Mouse (Mus musculus) intestine, postnatal 0 days (tissue): ENCODE data around the gene Rchy1. TPM values are rescaled to one million over a fixed set of nuclear protein-coding genes. Genes with fewer than 3 reads are reported as not detected.

Experiments used
- ATAC-seq: fragments of 200-750 bp; cut with Nextera tagmentation; 2 replicates; pipeline ENCODE4 v1.8.0; 2017; ENCODE audit warnings: mild to moderate bottlenecking, moderate TSS enrichment, moderate library complexity
- H3K27ac ChIP-seq: fragments of 300-500 bp; sonication (generic); 2 replicates; pipeline ENCODE4 v1.5.1; 2014; ENCODE audit warnings: mild to moderate bottlenecking, low read depth, low read length, moderate library complexity
- H3K27me3 ChIP-seq: fragments of 300-500 bp; sonication (generic); replicated peaks from 2 replicates; pipeline ENCODE4 v1.6.1; 2014; ENCODE audit warnings: low read length, mixed read lengths; ENCODE audit not compliant: control insufficient read depth, insufficient read depth
- H3K36me3 ChIP-seq: fragments of 300-500 bp; sonication (generic); 2 replicates; pipeline ENCODE4 v1.6.1; 2014; ENCODE audit warnings: mild to moderate bottlenecking, moderate library complexity; ENCODE audit not compliant: control insufficient read depth, insufficient read depth
- H3K4me1 ChIP-seq: fragments of 300-500 bp; sonication (generic); replicated peaks from 2 replicates; pipeline ENCODE4 v1.6.1; 2014; ENCODE audit warnings: antibody characterized with exemption, low read length, mixed read lengths; ENCODE audit not compliant: control insufficient read depth, insufficient read depth
- H3K4me2 ChIP-seq: fragments of 300-500 bp; sonication (generic); replicated peaks from 2 replicates; pipeline ENCODE4 v1.6.1; 2014; ENCODE audit warnings: low read depth, mild to moderate bottlenecking, moderate library complexity
- H3K4me3 ChIP-seq: fragments of 300-500 bp; sonication (generic); 2 replicates; pipeline ENCODE4 v1.5.1; 2014; ENCODE audit warnings: low read depth, low read length
- H3K9ac ChIP-seq: fragments of 300-500 bp; sonication (generic); 2 replicates; pipeline ENCODE4 v1.6.1; 2014; ENCODE audit warnings: mild to moderate bottlenecking, low read depth, low read length
- H3K9me3 ChIP-seq: fragments of 300-500 bp; sonication (generic); 2 replicates; pipeline ENCODE4 v1.6.1; 2016; ENCODE audit warnings: mixed run types; ENCODE audit not compliant: control insufficient read depth
- CTCF ChIP-seq: sonication (generic); IDR thresholded peaks from 2 replicates; pipeline ENCODE4 v1.5.1; 2016; ENCODE audit warnings: low read depth, mild to moderate bottlenecking, control low read depth, antibody characterized with exemption, moderate library complexity
- WGBS: fragments of 180-500 bp; shearing (Covaris S2); extraction: QIAGEN DNeasy Blood & Tissue Kit; methylation state at CpG from one replicate; pipeline ENCODE4 v1.1.7; 2014; 5-methylcytosine and 5-hydroxymethylcytosine counted together
- polyA plus RNA-seq: library from polyadenylated mRNA; unstranded; fragments of >200 nt; fragmentation: Nextera tagmentation; extraction: Ambion mirVana; gene quantifications from 2 replicates; pipeline ENCODE4 v1.2.1, GENCODE M21; 2015

Gene Rchy1
- polyA plus RNA-seq = 63.7 and 73.0 TPM in 2 replicates

DNA sequence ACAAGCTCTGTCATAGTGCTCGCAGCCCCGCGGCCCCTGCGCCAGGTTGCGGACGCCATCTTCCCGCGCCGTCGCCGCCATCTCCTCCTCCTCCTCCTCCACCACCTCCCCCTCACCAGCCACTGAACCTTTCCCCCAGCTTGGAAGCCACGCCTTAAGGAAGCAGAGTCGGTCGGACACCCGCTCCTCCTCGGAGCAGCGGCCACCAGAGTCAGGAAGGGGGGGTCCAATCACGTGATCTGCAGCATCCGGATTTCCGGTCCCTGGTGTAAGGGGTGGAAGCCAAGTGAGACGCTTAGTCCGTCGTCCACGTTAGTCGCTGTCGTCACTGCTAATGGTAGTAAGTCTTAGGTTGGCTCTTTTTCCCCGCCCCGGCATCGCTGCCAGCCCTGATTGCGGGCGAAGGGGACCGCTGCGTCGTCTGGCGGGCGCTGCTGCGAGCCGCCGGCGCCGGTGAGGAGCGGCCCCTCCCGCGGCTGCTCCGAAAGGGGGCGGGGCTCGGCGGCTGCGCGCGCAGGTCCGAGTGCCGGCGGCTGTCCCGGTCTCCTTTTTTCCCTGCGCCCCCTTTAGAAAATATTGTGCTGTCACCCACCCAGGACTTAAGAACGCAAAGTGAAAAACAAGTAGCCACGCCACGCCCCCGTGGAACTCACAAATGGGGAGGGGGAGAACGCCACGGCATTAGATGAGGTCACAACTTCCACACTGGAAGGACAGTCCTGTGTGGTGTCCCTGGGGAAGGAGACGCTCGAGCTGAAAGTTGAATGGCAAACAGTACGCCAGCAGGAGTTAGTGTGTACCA is at the start of gene Rchy1:
Gene Rchy1, minus strand, starts transcription at position 430 of the 802 bp plus-strand sequence.
- Histone ChIP-seq H3K4me1 (no peaks in the 10 kb centered on the region), H3K9me3 (no peaks in the 10 kb centered on the region), H3K4me3 (peak within 1 kb of the TSS; percentile 82), H3K36me3 (peaks cover 14% of the 10 kb centered on the region; the same call in 1 of the 2 replicates), H3K4me2 (peak within 1 kb of the TSS; percentile 70), H3K9ac (peak within 1 kb of the TSS; percentile 83), H3K27ac (peak within 1 kb of the TSS; percentile 97), H3K27me3 (no peaks in the 10 kb centered on the region)
- WGBS = under 1% methylated on average over 65 of the region's 65 CpGs
- ATAC-seq = peak; percentile 97
- peak; percentile 46 for TF ChIP-seq CTCF

- Histone ChIP-seq H3K27ac (no peak overlapping the region), H3K4me2 (no peak overlapping the region), H3K4me1 (no peaks in the 10 kb centered on the region), H3K36me3 (no peaks in the 10 kb centered on the region), H3K27me3 (no peaks in the 10 kb centered on the region), H3K9ac (no peak overlapping the region), H3K9me3 (no peaks in the 10 kb centered on the region), H3K4me3 (no peak overlapping the region)
- ATAC-seq = no peak
- no peak for TF ChIP-seq CTCF
- 27% methylated on average over 7 of the region's 7 CpGs for WGBS
Measured at GRCm38 (mm10) chr5:92011756-92012155, 48.9 kb upstream of the Rchy1 start.

DNA sequence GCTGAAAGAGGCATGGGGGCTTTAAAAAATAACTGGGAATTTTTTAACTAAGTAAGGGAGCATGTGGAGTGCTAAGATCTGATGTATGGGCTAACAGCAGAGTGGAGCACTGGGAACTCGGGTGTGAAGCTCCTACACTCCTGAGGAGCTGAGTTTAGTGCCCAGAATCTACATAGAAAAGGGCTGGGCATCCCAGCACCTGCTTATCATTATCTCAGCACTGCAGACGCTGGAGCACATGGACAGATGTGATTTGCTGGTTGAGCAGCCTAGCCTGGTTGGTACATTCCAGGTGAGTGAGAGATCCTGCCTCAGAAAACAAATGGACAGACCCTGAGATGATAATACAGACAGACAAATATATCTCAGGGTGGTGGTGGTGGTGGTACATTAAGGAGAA is 47.0 kb upstream of the Rchy1 start:
- WGBS = 33% methylated on average over 2 of the region's 2 CpGs
- TF ChIP-seq CTCF = no peak
- Histone ChIP-seq H3K9me3 (no peaks in the 10 kb centered on the region), H3K4me1 (no peaks in the 10 kb centered on the region), H3K4me3 (no peak overlapping the region), H3K4me2 (no peak overlapping the region), H3K36me3 (no peaks in the 10 kb centered on the region), H3K27ac (no peak overlapping the region), H3K27me3 (no peaks in the 10 kb centered on the region), H3K9ac (no peak overlapping the region)
- no peak for ATAC-seq

DNA sequence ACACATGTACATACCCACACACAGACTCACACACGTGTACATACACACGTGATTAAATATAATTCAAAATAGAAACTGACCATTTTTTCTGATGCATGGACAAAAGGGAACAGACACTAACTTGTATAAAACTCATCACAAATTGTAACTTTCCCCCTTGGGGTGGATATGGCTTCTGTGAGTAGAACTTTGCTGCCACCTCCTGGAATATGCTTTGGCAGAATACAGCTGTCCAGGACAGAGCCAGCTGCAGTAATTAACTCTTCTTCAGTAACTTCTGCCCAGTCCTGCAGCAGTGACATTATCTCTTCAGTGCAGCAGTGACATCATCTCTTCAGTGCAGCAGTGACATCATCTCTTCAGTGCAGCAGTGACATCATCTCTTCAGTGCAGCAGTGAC is 40.1 kb upstream of the Rchy1 start:
- no peaks in the 10 kb centered on the region for H3K27me3 ChIP-seq
- ATAC-seq = no peak
- 51% methylated on average over 2 of the region's 2 CpGs for WGBS

DNA sequence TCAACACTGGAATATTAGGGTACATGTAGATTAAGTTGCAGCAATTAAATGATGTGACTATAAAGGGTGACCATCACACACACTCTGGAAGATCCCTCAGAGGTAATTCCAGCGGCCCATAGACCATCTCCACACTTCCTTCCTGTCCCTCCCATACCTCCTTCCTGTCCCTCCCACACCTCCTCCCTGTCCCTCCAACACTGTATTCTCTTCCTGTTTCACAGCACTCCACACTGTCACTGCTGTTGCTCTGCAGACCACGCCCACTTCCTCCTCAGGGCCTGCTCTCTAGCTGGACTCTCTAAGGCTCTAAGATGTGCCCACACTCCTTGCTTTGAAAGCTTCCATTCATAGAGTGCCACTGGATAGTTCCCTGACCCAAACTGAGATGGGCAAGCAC is 37.9 kb upstream of the Rchy1 start:
- H3K27me3 ChIP-seq = no peaks in the 10 kb centered on the region
- ATAC-seq = no peak
- TF ChIP-seq CTCF = no peak
- no peak overlapping the region for H3K4me3 ChIP-seq
- WGBS = 64% methylated on average over 2 of the region's 2 CpGs
- H3K9me3 ChIP-seq = no peaks in the 10 kb centered on the region
- no peaks in the 10 kb centered on the region for H3K4me1 ChIP-seq
- no peak overlapping the region for H3K27ac ChIP-seq
- H3K4me2 ChIP-seq = no peak overlapping the region
- H3K36me3 ChIP-seq = no peaks in the 10 kb centered on the region
- H3K9ac ChIP-seq = no peak overlapping the region

More for the DNA sequence above, 40.1 kb upstream of the Rchy1 start:
- Histone ChIP-seq H3K9me3 (no peaks in the 10 kb centered on the region), H3K4me1 (no peaks in the 10 kb centered on the region), H3K36me3 (no peaks in the 10 kb centered on the region), H3K27ac (no peak overlapping the region), H3K4me3 (no peak overlapping the region), H3K4me2 (no peak overlapping the region), H3K9ac (no peak overlapping the region)
- TF ChIP-seq CTCF = peak; percentile 84

GRCm38 (mm10) chr5:91994546-91994945 is 31.7 kb upstream of the Rchy1 start:
- no peak for ATAC-seq
- Histone ChIP-seq H3K4me1 (no peaks in the 10 kb centered on the region), H3K27me3 (no peaks in the 10 kb centered on the region), H3K36me3 (no peaks in the 10 kb centered on the region), H3K9me3 (no peaks in the 10 kb centered on the region), H3K4me3 (no peak overlapping the region), H3K9ac (no peak overlapping the region), H3K27ac (no peak overlapping the region), H3K4me2 (no peak overlapping the region)
- WGBS = 69% methylated on average over 13 of the region's 13 CpGs
- no peak for TF ChIP-seq CTCF
